Mouse (Mus musculus) spleen, postnatal 10 days (tissue): ENCODE results near the gene Dph3.

Experiments
- DNase-seq, 2 experiments: peaks; one replicate each; pipeline ENCODE4 v3.0.0; 2021 to 2022; ENCODE audit warnings: low spot score in 2 of 2

Dph3 gene

DNA sequence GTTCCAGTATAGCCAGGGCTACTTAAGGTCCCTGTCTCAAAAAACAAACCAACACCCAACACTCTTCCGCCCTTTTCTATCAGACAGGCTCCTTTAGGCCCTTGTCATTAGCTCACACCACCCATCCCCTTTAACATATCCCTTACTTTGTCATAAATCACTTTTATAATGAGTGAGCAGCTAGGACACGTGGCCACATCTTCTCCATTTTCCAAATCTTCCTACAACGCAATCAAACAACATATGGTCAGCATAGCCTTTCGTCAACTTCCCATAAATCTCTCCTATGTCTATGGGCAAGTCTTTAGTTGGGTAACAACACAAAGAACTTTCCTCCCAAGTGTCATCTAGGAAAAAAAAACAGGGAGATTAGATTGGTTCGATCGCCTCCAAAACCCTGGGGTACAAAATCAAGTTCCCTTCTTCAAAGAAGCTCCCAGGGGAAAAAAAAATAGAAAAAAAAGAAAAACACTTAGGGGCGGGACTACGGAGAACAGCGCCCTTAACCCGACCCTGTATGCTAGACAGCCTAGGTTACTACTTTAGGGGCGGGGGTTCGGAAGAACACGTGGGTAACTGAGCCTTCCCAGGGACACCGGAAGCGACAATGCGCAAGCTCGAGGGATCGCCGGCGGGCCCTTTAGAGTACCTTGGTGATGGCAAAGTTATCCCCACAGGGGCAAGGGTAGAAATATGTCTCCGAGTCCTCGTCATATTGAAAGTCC, 606 bp downstream of the Dph3 start, which contains the start of gene Oxnad1:
Gene Oxnad1, plus strand, starts transcription at position 614 of the 725 bp plus-strand sequence.
- DNase-seq: no peak

- DNase-seq: no peak
These were observed 2.1 kb downstream of the Dph3 start for GRCm38 (mm10) chr14:32083466-32083865.

DNA sequence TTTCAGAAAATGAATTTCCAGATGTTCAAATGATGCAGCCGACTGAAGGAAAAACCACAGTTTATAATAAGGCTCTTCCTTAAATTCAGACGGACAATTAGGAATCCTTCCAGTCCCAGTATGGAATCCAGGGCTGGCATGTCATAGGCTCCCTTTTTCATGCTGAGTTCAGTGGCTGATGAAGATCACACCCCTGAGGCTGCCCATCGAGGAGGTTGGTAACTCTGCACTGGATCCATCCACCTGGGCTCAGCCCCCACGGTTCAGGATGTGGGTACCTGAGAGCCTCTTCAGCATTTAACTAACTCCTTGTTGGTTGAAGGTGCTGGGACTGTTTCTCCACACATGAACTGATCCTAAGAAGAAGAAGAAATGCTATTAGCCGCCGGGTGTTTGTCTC, 2.6 kb downstream of the Dph3 start:
- DNase-seq: no peak

GRCm38 (mm10) chr14:32081026-32081425, 4.5 kb downstream of the Dph3 start:
- no peak for DNase-seq

DNA sequence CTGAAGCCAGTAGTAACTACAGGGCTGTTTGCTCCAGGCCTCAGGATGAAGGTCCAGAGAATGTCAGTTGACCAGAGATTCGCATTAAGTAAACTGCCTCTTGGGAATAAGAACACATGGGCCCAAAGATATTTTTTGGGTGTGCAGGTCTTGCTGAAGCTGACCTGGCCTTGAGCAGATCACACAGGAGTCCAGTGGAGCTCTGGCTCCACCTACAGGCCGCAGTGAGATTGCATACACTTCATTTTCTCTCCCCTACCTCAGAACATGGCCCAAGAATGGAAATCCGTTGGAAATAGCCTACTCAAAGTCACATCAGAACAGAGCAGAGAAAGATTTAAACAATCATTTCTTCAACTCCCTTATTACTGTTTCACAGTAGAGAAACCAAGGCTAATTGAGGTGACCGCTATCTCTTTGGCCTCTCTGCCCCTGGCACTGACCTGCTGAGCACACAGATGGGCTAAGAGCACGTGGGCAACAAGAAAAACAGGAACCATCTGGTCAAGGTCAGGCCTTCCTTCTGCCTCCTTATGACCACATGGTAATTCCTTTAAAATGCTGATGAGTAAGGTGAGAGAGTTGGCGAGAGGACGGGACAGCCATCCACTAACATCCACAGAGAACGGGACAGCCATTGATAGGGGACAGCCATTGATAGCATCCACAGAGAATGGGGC, 8.5 kb downstream of the Dph3 start:
- peak; percentile 59 to 77 for DNase-seq

DNA sequence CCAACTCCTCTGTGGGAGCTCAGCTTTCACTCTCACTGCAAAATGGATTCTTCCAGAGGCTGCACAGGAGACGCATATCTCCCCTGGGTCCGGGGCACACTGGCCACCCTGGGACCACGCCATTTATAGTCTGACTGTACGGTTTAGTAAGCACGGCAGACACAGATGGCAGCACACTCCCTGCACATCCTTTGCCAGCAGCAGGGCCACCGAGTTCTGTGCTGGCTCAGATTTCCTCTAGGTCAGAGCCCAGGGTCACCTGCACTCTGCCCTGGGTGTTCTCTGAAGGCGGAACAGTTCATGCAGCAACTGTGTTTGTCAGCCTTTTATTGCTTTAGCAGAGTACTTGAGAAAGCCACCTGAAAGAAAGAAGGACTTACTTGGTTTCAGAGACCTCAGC, 11.6 kb downstream of the Dph3 start:
- no peak for DNase-seq

- no peak for DNase-seq
These were observed 12.3 kb downstream of the Dph3 start for GRCm38 (mm10) chr14:32073211-32073685.

- DNase-seq: no peak
These were observed 12.7 kb downstream of the Dph3 start for GRCm38 (mm10) chr14:32072807-32073206.

DNA sequence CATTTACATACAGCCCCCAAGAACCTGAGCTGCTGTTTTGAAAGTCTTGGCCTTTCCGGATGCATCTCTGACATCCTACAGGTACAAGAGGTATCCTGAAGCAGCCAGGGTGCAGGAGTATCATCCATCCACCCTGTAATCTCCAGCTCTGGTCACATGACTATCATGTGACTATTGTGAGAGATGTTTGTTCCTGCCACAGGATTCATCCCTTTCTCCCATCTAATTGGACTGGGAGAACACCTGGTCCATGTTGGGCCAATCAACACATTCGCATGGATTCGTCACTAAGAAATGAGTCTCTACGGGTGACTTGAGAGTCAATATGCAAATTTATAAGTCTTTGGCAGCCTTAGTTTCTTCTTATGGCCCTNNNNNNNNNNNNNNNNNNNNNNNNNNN, 24.1 kb downstream of the Dph3 start:
- no peak for DNase-seq

GRCm38 (mm10) chr14:32057664-32058063, 27.9 kb downstream of the Dph3 start:
- DNase-seq: no peak

DNA sequence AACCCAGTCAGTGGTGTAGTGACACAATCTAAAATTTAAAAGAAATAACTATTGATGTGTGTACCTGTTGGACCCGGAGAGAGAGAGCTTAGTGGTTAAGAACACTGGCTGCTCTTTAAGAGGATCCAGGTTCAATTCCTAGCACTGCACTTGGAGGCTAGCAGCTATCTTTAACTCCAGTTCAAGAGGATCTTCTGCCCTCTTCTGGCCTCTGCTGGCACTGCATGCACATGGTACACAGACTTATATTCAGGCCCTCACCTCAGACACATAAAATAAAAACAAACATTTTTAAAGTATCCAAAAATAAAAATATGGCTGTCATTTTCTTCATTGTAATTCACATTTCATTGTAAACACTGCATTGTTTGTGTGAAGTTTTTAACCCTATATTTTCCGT, 28.9 kb downstream of the Dph3 start:
- peak; percentile 33 to 73 for DNase-seq

DNA sequence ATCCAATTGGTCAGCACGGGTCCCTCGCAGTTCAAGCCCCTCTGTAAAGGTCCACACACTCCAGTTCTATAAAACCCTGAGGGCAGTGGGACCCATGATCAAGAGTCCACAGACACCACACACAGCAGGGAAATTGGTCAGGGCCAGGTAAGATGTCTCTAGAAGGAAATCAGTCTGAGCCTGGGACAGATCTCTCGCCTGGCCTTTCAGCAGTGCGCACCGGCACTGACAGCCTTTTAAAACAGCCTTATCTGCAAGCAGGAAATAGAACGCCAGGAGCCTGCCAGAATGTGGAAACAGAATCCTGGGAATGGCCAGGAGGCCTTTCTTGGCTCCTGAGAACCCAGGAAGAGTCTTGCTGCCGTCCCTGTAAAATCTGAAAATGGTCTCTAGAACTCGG, 29.7 kb downstream of the Dph3 start:
- no peak for DNase-seq

DNA sequence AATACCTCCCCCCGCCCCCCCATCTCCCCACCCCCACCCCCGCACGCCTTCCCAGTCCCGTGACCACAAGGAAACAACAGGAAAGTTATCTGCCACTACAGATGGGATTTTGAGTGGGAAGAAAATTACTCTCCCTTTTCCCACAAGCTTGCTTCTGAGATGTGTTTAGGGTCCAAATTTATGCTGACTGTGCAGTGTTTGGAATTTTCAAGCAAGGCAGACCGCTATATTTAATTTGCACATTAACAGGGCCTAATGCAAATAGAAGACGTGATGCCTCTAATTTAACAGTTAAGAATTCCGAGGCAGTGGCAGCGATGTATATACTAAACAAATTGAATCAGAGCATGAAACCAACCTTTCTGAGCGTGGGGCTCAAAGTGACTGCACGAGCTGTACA, 30.7 kb downstream of the Dph3 start:
- DNase-seq: no peak

DNA sequence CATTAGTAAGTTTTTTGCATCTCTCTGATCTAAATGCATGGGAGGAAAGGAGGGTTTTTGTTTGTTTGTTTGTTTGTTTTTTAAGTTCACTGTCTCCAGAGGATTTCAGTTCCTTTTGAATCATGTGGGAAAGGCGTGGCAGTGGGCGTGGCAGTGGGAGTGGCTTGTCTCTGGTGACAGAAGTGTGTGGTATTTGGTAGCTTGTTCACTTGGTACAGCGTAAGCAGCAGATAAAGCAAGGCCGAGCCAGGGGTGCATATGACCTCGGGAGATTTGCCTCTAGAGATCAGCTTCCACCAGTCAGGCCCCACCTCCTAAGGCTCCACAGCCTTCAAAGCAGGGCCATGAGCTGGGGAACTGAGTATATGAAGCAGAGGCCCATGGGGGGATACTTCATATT, 31.6 kb downstream of the Dph3 start:
- DNase-seq: no peak

GRCm38 (mm10) chr14:32050171-32050570, 35.4 kb downstream of the Dph3 start:
- DNase-seq: no peak

- DNase-seq: no peak
These were observed 39.2 kb downstream of the Dph3 start for GRCm38 (mm10) chr14:32046357-32046756.

GRCm38 (mm10) chr14:32042108-32042507, 43.4 kb downstream of the Dph3 start:
- DNase-seq: no peak

GRCm38 (mm10) chr14:32037661-32038252, 47.8 kb downstream of the Dph3 start:
- DNase-seq: no peak

DNA sequence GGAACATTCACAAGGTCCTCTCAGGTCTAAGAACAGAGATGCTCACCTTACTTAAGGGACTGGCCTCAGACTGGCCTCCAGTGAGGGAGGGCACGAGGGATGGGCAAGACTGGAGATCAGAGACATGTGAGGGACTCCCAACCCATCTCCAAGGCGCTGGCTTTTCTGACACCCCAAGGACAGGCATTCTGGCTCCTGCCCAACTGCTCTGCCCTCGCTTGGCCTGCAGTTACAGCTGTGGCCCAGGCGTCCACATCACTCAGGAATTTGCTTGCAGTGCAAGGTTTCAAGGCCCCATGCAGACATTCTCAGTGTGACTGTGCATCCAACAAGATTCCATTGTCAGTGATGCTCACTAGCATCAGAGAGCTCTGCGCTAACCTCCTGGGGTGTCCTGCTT, 49.0 kb downstream of the Dph3 start:
- no peak for DNase-seq

GRCm38 (mm10) chr14:32032522-32032921, 53.0 kb downstream of the Dph3 start:
- peak; percentile 18 to 57 for DNase-seq
